Mouse (Mus musculus): ENCODE measurements around the gene Adamts16.
"Not testable (repeated sequence)": the region's sequence is repeated elsewhere in the genome, so short reads cannot be mapped to it uniquely, and the experiment has no call there.

Adamts16 gene

GRCm38 (mm10) chr13:70841421-70841904 is at the start of gene Adamts16:
TSS of gene Adamts16 (minus strand) at chr13:70841811.
- DNase-seq (ENCODE audit: low spot score in 2 of 2), result no peak

- DNase-seq (ENCODE audit: low spot score in 2 of 2), result no peak
These were observed 45.5 kb upstream of the Adamts16 start for GRCm38 (mm10) chr13:70887136-70887535.

GRCm38 (mm10) chr13:70885006-70885405 is 43.4 kb upstream of the Adamts16 start:
- no peak for DNase-seq (ENCODE audit: low spot score in 2 of 2)

- DNase-seq (ENCODE audit: low spot score in 2 of 2), result peak; percentile 64 to 77
These were observed 42.6 kb upstream of the Adamts16 start for GRCm38 (mm10) chr13:70883891-70884890.

GRCm38 (mm10) chr13:70879971-70880370 is 38.4 kb upstream of the Adamts16 start:
- not testable (repeated sequence) for DNase-seq (ENCODE audit: low spot score in 2 of 2)

- DNase-seq (ENCODE audit: low spot score in 2 of 2), result no peak
These were observed 35.9 kb upstream of the Adamts16 start for GRCm38 (mm10) chr13:70877550-70877913.

GRCm38 (mm10) chr13:70876648-70877549 is 35.3 kb upstream of the Adamts16 start:
- no peak for DNase-seq (ENCODE audit: low spot score in 2 of 2)

- no peak for DNase-seq (ENCODE audit: low spot score in 2 of 2)
These were observed 33.9 kb upstream of the Adamts16 start for GRCm38 (mm10) chr13:70875411-70875949.

GRCm38 (mm10) chr13:70874741-70875140 is 33.1 kb upstream of the Adamts16 start:
- DNase-seq (ENCODE audit: low spot score in 2 of 2), result no peak

- not testable (repeated sequence) for DNase-seq (ENCODE audit: low spot score in 2 of 2)
These were observed 32.2 kb upstream of the Adamts16 start for GRCm38 (mm10) chr13:70873851-70874250.

GRCm38 (mm10) chr13:70871049-70871448 is 29.4 kb upstream of the Adamts16 start:
- DNase-seq (ENCODE audit: low spot score in 2 of 2), result no peak

GRCm38 (mm10) chr13:70866971-70867625 is 25.5 kb upstream of the Adamts16 start:
- no peak for DNase-seq (ENCODE audit: low spot score in 2 of 2)

GRCm38 (mm10) chr13:70865867-70866266 is 24.3 kb upstream of the Adamts16 start:
- DNase-seq (ENCODE audit: low spot score in 2 of 2), result no peak

- no peak for DNase-seq (ENCODE audit: low spot score in 2 of 2)
These were observed 20.7 kb upstream of the Adamts16 start for GRCm38 (mm10) chr13:70862162-70862908.

- no peak for DNase-seq (ENCODE audit: low spot score in 2 of 2)
These were observed 12.0 kb upstream of the Adamts16 start for GRCm38 (mm10) chr13:70853601-70854000.

- DNase-seq (ENCODE audit: low spot score in 2 of 2), result no peak
These were observed 5.3 kb upstream of the Adamts16 start for GRCm38 (mm10) chr13:70846933-70847332.

GRCm38 (mm10) chr13:70845526-70845925 is 3.9 kb upstream of the Adamts16 start:
- no peak for DNase-seq (ENCODE audit: low spot score in 2 of 2)

GRCm38 (mm10) chr13:70842126-70842525 is 515 bp upstream of the Adamts16 start:
- no peak for DNase-seq (ENCODE audit: low spot score in 2 of 2)

- peak in 1 of 2 experiments; percentile 88 for DNase-seq (ENCODE audit: low spot score in 2 of 2)
These were observed 1.4 kb downstream of the Adamts16 start for GRCm38 (mm10) chr13:70840161-70840560.

- DNase-seq (ENCODE audit: low spot score in 2 of 2), result no peak
These were observed 4.0 kb downstream of the Adamts16 start for GRCm38 (mm10) chr13:70837571-70837970.

Measured in left cerebral cortex, adult 9 months (tissue).